Mouse (Mus musculus) cerebellum, adult 2 months (tissue): ENCODE measurements around the gene Dot1l. TPM values are rescaled to one million over a fixed set of nuclear protein-coding genes. Genes with fewer than 3 reads are reported as not detected.

Experiments used
- DNase-seq, 2 experiments: peaks; one replicate each; pipeline ENCODE4 v3.0.0; 2021
- H3K27ac ChIP-seq: fragments of 200-500 bp; 2 replicates; pipeline ENCODE4 v1.5.1; 2012; ENCODE audit warnings: low read length, control low read depth, inconsistent platforms; ENCODE audit not compliant: insufficient read depth
- H3K27me3 ChIP-seq: fragments of 200-500 bp; 2 replicates; pipeline ENCODE4 v1.6.1; 2012; ENCODE audit warnings: inconsistent platforms, mild to moderate bottlenecking, low read length, moderate library complexity; ENCODE audit not compliant: control insufficient read depth, insufficient read depth
- H3K4me1 ChIP-seq: fragments of 200-500 bp; 2 replicates; pipeline ENCODE4 v1.6.1; 2011; ENCODE audit warnings: low read length; ENCODE audit not compliant: control insufficient read depth, insufficient read depth
- H3K4me3 ChIP-seq: fragments of 200-500 bp; replicated peaks from 2 replicates; pipeline ENCODE3; 2011; ENCODE audit warnings: mild to moderate bottlenecking, low read depth, low read length, control low read depth; ENCODE audit not compliant: insufficient read depth
- CTCF ChIP-seq: fragments of 200-500 bp; IDR thresholded peaks from 2 replicates; pipeline ENCODE4 v1.5.1; 2011; ENCODE audit warnings: low read depth, mild to moderate bottlenecking, control low read depth, low read length, moderate library complexity, borderline replicate concordance; ENCODE audit not compliant: insufficient read depth
- POLR2A ChIP-seq: fragments of 200-500 bp; IDR thresholded peaks from 2 replicates; pipeline ENCODE4 v1.6.1; 2011; ENCODE audit warnings: low read length, control low read depth, borderline replicate concordance; ENCODE audit not compliant: insufficient read depth
- WGBS: fragments of 180-500 bp; shearing (Covaris S2); methylation state at CpG from one replicate; pipeline ENCODE4 v1.1.7; 2018; 5-methylcytosine and 5-hydroxymethylcytosine counted together
- polyA plus RNA-seq: library from polyadenylated mRNA; depleted of rRNA; stranded (reverse); fragments of >200 nt; gene quantifications from 2 replicates; pipeline ENCODE4 v1.2.3, GENCODE M21; 2012

Dot1l gene
- polyA plus RNA-seq, 1 experiment, result 101 TPM

- Histone ChIP-seq H3K4me3 (no peak overlapping the region), H3K27me3 (no peaks in the 10 kb centered on the region), H3K4me1 (peaks cover 15% of the 10 kb centered on the region), H3K27ac (no peak overlapping the region)
- 51% methylated on average over 3 of the region's 3 CpGs for WGBS
- no peak for DNase-seq
- TF ChIP-seq CTCF (no peak), POLR2A (no peak)
Observed at GRCm38 (mm10) chr10:80802996-80803395, 48.0 kb downstream of the Dot1l start.

DNA sequence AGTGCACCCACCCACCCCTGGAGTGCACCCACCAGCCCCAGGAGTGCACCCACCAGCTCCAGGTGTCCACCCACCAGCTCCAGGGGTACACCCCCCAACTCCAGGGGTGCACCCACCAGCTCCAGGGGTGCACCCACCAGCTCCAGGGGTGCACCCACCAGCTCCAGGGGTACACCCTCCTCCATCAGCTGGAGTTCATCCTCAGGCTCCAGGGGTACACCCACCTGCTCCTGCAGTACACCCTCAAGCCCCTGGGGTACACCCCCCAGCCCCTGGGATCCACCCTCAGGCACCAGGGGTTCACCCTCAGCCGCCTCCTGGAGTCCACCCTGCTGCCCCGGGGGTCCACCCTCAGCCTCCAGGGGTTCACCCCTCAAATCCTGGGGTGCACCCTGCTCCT is 49.3 kb downstream of the Dot1l start:
- TF ChIP-seq CTCF (no peak), POLR2A (no peak)
- H3K4me1 ChIP-seq, result peaks cover 20% of the 10 kb centered on the region
- peak in 1 of 2 experiments; percentile 7 for DNase-seq
- no peak overlapping the region for H3K4me3 ChIP-seq
- 89% methylated on average over 2 of the region's 2 CpGs for whole genome bisulfite sequencing
- H3K27ac ChIP-seq, result no peak overlapping the region
- H3K27me3 ChIP-seq, result no peaks in the 10 kb centered on the region

DNA sequence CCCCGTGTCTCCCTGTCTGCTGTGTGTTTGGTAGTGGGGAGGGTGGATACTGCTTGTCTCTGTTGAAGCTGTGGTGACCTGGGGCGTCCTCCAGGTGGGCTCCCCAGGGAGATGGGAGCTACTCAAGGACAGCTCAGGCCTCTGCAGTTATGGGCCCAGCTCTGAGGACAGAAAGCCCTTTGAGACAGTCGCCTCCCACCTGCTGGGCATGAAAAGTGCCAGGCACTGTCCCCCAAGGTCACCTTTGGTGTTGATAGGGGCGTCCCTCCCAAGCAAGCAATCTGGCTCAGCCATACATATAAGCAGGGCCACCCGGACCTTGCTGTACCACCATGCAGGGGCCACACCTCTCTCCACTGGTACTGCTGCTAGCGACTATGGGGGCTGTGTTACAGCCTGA is 49.9 kb downstream of the Dot1l start, which contains the start of gene Amh:
Amh (plus strand) TSS at position 328 of the 400 bp plus-strand sequence.
- DNase-seq, result no peak
- Histone ChIP-seq H3K27ac (peak within 1 kb of the TSS; percentile 76; the same call in 1 of the 2 replicates), H3K4me3 (no peak within 1 kb of the TSS), H3K27me3 (no peaks in the 10 kb centered on the region), H3K4me1 (peaks cover 20% of the 10 kb centered on the region)
- WGBS, result 66% methylated on average over 6 of the region's 6 CpGs
- TF ChIP-seq CTCF (no peak), POLR2A (no peak)

DNA sequence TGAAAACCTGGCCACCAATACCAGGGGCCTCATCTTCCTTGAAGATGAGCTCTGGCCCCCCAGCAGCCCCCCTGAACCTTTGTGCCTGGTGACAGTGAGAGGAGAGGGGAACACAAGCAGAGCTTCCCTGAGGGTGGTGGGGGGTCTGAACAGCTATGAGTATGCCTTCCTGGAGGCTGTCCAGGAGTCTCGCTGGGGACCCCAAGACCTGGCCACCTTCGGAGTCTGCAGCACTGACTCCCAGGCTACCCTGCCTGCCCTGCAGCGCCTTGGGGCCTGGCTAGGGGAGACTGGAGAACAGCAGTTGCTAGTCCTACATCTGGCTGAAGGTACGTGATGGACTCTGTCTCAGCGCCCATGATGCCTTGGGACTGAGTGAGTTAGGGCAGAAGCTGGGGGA is 50.3 kb downstream of the Dot1l start:
- Histone ChIP-seq H3K27ac (no peak overlapping the region), H3K4me3 (no peak overlapping the region), H3K27me3 (no peaks in the 10 kb centered on the region), H3K4me1 (peaks cover 20% of the 10 kb centered on the region)
- no peak for DNase-seq
- no peak for TF ChIP-seq CTCF
- no peak for TF ChIP-seq POLR2A
- WGBS, result 72% methylated on average over 5 of the region's 5 CpGs

GRCm38 (mm10) chr10:80805925-80806324 is 50.9 kb downstream of the Dot1l start:
- Histone ChIP-seq H3K27me3 (no peaks in the 10 kb centered on the region), H3K27ac (peak overlapping the region; percentile 76; the same call in 1 of the 2 replicates), H3K4me1 (peaks cover 20% of the 10 kb centered on the region), H3K4me3 (no peak overlapping the region)
- 1% methylated on average over 3 of the region's 3 CpGs for WGBS
- DNase-seq, result peak; percentile 79 to 89
- TF ChIP-seq POLR2A, result no peak
- TF ChIP-seq CTCF, result peak; percentile 79

GRCm38 (mm10) chr10:80806341-80807056 is 51.5 kb downstream of the Dot1l start:
- H3K27ac ChIP-seq, result peak overlapping the region; percentile 76

GRCm38 (mm10) chr10:80807057-80807627 is 52.1 kb downstream of the Dot1l start:
- H3K27me3 ChIP-seq, result no peaks in the 10 kb centered on the region
- TF ChIP-seq POLR2A, result peak; percentile 82
- no peak for TF ChIP-seq CTCF
- H3K27ac ChIP-seq, result peak overlapping the region; percentile 76
- under 1% methylated on average over 58 of the region's 58 CpGs for WGBS
- peaks cover 20% of the 10 kb centered on the region for H3K4me1 ChIP-seq
- peak overlapping the region; percentile 53 for H3K4me3 ChIP-seq
- peak; percentile 90 to 94 for DNase-seq

More at GRCm38 (mm10) chr10:80806341-80807056, 51.5 kb downstream of the Dot1l start:
- TF ChIP-seq POLR2A, result no peak
- TF ChIP-seq CTCF, result no peak
- 13% methylated on average over 34 of the region's 34 CpGs for WGBS
- peaks cover 20% of the 10 kb centered on the region for H3K4me1 ChIP-seq
- peak in 1 of 2 experiments; percentile 49 for DNase-seq
- peak overlapping the region; percentile 53 for H3K4me3 ChIP-seq
- no peaks in the 10 kb centered on the region for H3K27me3 ChIP-seq
